Mouse (Mus musculus): Measurements from ENCODE around the gene Frmd8. TPM values are rescaled to one million over a fixed set of nuclear protein-coding genes. Genes with fewer than 3 reads are reported as not detected.

Frmd8 gene
- polyA plus RNA-seq, 1 experiment from 2014 or later, result 44.6 TPM

GRCm38 (mm10) chr19:5838892-5839165, 36.2 kb downstream of the Frmd8 start:
- Histone ChIP-seq H3K36me3 (replicated peaks) (no peaks in the 10 kb centered on the region), H3K4me1 (peaks cover 38% of the 10 kb centered on the region), H3K4me3 (no peak overlapping the region), H3K9me3 (no peaks in the 10 kb centered on the region), H3K27me3 (replicated peaks; ENCODE audit: low read depth, poor library complexity, severe bottlenecking) (no peaks in the 10 kb centered on the region), H3K27ac (replicated peaks) (no peak overlapping the region)
- no peak for DNase-seq (ENCODE audit: low spot score)
- 91% methylated on average over 4 of the region's 4 CpGs for WGBS

- no peak for DNase-seq (ENCODE audit: low spot score)
- Histone ChIP-seq H3K27ac (replicated peaks) (no peak overlapping the region), H3K4me3 (no peak overlapping the region), H3K4me1 (peaks cover 38% of the 10 kb centered on the region), H3K27me3 (replicated peaks; ENCODE audit: low read depth, poor library complexity, severe bottlenecking) (no peaks in the 10 kb centered on the region), H3K36me3 (replicated peaks) (no peaks in the 10 kb centered on the region), H3K9me3 (no peaks in the 10 kb centered on the region)
- WGBS, result 86% methylated on average over 12 of the region's 12 CpGs
Observed at GRCm38 (mm10) chr19:5838136-5838891, 36.8 kb downstream of the Frmd8 start.

GRCm38 (mm10) chr19:5837606-5838005, 37.5 kb downstream of the Frmd8 start:
- H3K9me3 ChIP-seq, result no peaks in the 10 kb centered on the region
- H3K4me3 ChIP-seq, result no peak overlapping the region
- H3K27me3 ChIP-seq (replicated peaks; ENCODE audit: low read depth, poor library complexity, severe bottlenecking), result no peaks in the 10 kb centered on the region
- peaks cover 31% of the 10 kb centered on the region for H3K4me1 ChIP-seq
- H3K27ac ChIP-seq (replicated peaks), result no peak overlapping the region
- no peak for DNase-seq (ENCODE audit: low spot score)
- H3K36me3 ChIP-seq (replicated peaks), result no peaks in the 10 kb centered on the region
- WGBS, result 87% methylated on average over 8 of the region's 8 CpGs

- 72% methylated on average over 10 of the region's 10 CpGs for WGBS
Observed at GRCm38 (mm10) chr19:5836941-5837572, 38.0 kb downstream of the Frmd8 start.

GRCm38 (mm10) chr19:5835922-5836430, 39.1 kb downstream of the Frmd8 start:
- no peak for DNase-seq (ENCODE audit: low spot score)
- Histone ChIP-seq H3K27ac (replicated peaks) (no peak overlapping the region), H3K27me3 (replicated peaks; ENCODE audit: low read depth, poor library complexity, severe bottlenecking) (no peaks in the 10 kb centered on the region), H3K9me3 (no peaks in the 10 kb centered on the region), H3K4me3 (no peak overlapping the region), H3K36me3 (replicated peaks) (no peaks in the 10 kb centered on the region), H3K4me1 (peaks cover 17% of the 10 kb centered on the region; the same call in 1 of the 2 replicates)
- 70% methylated on average over 8 of the region's 8 CpGs for WGBS

More at GRCm38 (mm10) chr19:5836941-5837572, 38.0 kb downstream of the Frmd8 start:
- Histone ChIP-seq H3K27me3 (replicated peaks; ENCODE audit: low read depth, poor library complexity, severe bottlenecking) (no peaks in the 10 kb centered on the region), H3K4me1 (peaks cover 26% of the 10 kb centered on the region), H3K36me3 (replicated peaks) (no peaks in the 10 kb centered on the region), H3K27ac (replicated peaks) (no peak overlapping the region; the same call in 1 of the 2 replicates), H3K4me3 (0 out of 2 replicates have a peak overlapping the region, but pooled peaks have one; percentile 8), H3K9me3 (no peaks in the 10 kb centered on the region)
- no peak for DNase-seq (ENCODE audit: low spot score)

GRCm38 (mm10) chr19:5835054-5835921, 39.8 kb downstream of the Frmd8 start:
- H3K36me3 ChIP-seq (replicated peaks), result no peaks in the 10 kb centered on the region
- no peak overlapping the region for H3K27ac ChIP-seq (replicated peaks)
- WGBS, result 89% methylated on average over 10 of the region's 10 CpGs
- no peak for DNase-seq (ENCODE audit: low spot score)
- no peak overlapping the region; the same call in 1 of the 2 replicates for H3K4me3 ChIP-seq
- no peaks in the 10 kb centered on the region for H3K9me3 ChIP-seq
- no peaks in the 10 kb centered on the region for H3K27me3 ChIP-seq (replicated peaks; ENCODE audit: low read depth, poor library complexity, severe bottlenecking)
- H3K4me1 ChIP-seq, result peaks cover 10% of the 10 kb centered on the region; the same call in 1 of the 2 replicates

GRCm38 (mm10) chr19:5834260-5834925, 40.7 kb downstream of the Frmd8 start:
- Histone ChIP-seq H3K4me1 (peaks cover 9% of the 10 kb centered on the region; the same call in 1 of the 2 replicates), H3K27me3 (replicated peaks; ENCODE audit: low read depth, poor library complexity, severe bottlenecking) (no peaks in the 10 kb centered on the region), H3K4me3 (no peak overlapping the region), H3K27ac (replicated peaks) (no peak overlapping the region), H3K36me3 (replicated peaks) (no peaks in the 10 kb centered on the region), H3K9me3 (no peaks in the 10 kb centered on the region)
- WGBS, result 91% methylated on average over 12 of the region's 12 CpGs
- no peak for DNase-seq (ENCODE audit: low spot score)

- Histone ChIP-seq H3K4me3 (no peak overlapping the region), H3K36me3 (replicated peaks) (no peaks in the 10 kb centered on the region), H3K9me3 (no peaks in the 10 kb centered on the region), H3K27ac (replicated peaks) (no peak overlapping the region), H3K4me1 (peaks cover 9% of the 10 kb centered on the region; the same call in 1 of the 2 replicates), H3K27me3 (replicated peaks; ENCODE audit: low read depth, poor library complexity, severe bottlenecking) (no peaks in the 10 kb centered on the region)
- no peak for DNase-seq (ENCODE audit: low spot score)
- 85% methylated on average over 10 of the region's 10 CpGs for WGBS
Observed at GRCm38 (mm10) chr19:5833287-5834100, 41.6 kb downstream of the Frmd8 start.

- WGBS, result 80% methylated on average over 6 of the region's 6 CpGs
- Histone ChIP-seq H3K27me3 (replicated peaks; ENCODE audit: low read depth, poor library complexity, severe bottlenecking) (no peaks in the 10 kb centered on the region), H3K36me3 (replicated peaks) (no peaks in the 10 kb centered on the region), H3K4me1 (peaks cover 14% of the 10 kb centered on the region; the same call in 1 of the 2 replicates), H3K9me3 (no peaks in the 10 kb centered on the region), H3K4me3 (no peak overlapping the region), H3K27ac (replicated peaks) (no peak overlapping the region)
- no peak for DNase-seq (ENCODE audit: low spot score)
Observed at GRCm38 (mm10) chr19:5832326-5832725, 42.7 kb downstream of the Frmd8 start.

GRCm38 (mm10) chr19:5831958-5832320, 43.1 kb downstream of the Frmd8 start:
- Histone ChIP-seq H3K36me3 (replicated peaks) (no peaks in the 10 kb centered on the region), H3K4me1 (peaks cover 14% of the 10 kb centered on the region; the same call in 1 of the 2 replicates), H3K27ac (replicated peaks) (no peak overlapping the region), H3K27me3 (replicated peaks; ENCODE audit: low read depth, poor library complexity, severe bottlenecking) (no peaks in the 10 kb centered on the region), H3K4me3 (no peak overlapping the region), H3K9me3 (no peaks in the 10 kb centered on the region)
- DNase-seq (ENCODE audit: low spot score), result no peak
- WGBS, result 91% methylated on average over 4 of the region's 4 CpGs

- H3K36me3 ChIP-seq (replicated peaks), result no peaks in the 10 kb centered on the region
- no peak overlapping the region for H3K4me3 ChIP-seq
- 91% methylated on average over 11 of the region's 11 CpGs for WGBS
- no peaks in the 10 kb centered on the region for H3K27me3 ChIP-seq (replicated peaks; ENCODE audit: low read depth, poor library complexity, severe bottlenecking)
- peaks cover 12% of the 10 kb centered on the region; the same call in 1 of the 2 replicates for H3K4me1 ChIP-seq
- no peak overlapping the region for H3K27ac ChIP-seq (replicated peaks)
- no peak for DNase-seq (ENCODE audit: low spot score)
- H3K9me3 ChIP-seq, result no peaks in the 10 kb centered on the region
Observed at GRCm38 (mm10) chr19:5831224-5831957, 43.7 kb downstream of the Frmd8 start.
